Mouse (Mus musculus): ENCODE measurements around the gene Nppa.
"Not testable (repeated sequence)": the region's sequence is repeated elsewhere in the genome, so short reads cannot be mapped to it uniquely, and the experiment has no call there.

Gene Nppa

DNA sequence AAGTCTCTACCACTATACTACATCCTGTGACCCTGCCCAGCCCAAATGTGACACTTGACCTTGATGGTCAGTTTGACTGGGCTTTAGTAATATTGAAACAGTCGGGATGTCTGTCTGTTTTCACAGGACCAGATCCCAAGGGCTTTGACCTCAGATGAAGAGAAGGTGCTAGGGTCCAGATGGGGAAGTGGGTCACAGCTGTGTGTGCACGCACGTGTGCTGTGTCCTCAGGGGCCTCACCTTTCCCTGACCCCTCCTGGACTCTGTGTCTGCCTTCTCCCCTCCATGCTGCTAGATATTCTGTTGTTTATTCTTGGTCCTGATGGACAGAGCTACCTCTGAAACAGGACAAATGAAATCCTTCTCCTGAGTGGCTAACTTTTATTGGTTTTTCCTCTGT lies 10.8 kb downstream of the Nppa start:
- no peak for DNase-seq (ENCODE audit: low spot score)

DNA sequence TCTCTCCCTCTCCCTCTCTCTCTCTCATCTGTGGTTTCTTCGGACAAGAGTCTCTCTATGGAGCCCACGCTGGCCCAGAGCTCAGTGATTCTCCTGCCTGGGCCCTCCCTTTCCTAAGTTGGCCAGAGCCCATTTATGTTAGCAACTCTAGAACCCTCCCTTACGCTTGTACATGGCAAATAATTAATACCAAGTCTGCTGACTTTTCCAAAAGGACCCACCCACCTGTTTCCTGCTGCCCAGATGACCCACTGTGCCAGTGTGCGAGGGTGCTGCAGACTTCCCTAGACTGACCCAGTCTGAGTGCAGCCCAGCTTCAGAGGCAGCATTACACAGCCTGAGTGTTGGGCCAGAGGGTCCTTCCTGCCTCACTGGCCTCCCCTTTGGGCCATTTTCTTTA lies 11.7 kb downstream of the Nppa start:
- no peak for DNase-seq (ENCODE audit: low spot score)

DNA sequence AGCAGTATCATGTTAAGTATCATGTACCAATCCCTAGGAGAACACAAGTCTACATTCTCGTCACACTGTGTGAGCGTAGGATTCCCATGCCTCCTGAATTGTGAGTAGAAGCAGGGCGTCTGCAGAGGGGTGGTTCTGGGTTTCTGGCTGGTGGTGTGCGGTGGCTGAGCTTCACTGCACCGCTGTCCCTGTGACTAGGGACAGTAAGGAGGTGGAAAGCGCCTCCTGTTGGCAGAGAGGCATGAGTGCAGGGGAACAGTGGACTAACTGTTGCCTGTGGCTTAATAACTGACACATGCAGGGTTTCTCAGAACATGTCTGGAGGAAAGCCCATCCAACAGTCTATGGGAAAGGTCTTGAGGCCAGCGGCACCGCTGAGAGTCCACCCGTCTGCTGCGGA lies 14.9 kb downstream of the Nppa start:
- DNase-seq (ENCODE audit: low spot score): no peak

DNA sequence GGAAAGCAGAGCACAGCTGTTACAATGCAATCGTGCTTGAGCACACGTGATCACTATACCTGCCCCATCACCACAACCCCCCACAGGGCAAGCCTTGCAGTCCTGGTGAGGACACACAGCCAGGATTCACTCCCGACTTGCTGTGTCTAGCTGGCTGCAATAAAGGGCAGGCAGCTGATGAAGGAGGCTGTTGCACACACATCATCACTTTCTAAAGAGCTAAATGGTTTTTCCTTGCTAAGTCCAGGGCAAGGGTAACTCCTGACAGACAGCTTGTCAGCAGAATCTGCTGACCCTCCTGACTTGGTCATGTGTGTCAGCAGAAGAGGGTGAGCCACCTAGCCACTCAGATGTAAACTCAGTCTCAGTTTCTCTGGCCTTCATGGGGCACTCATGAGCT lies 16.5 kb downstream of the Nppa start:
- no peak for DNase-seq (ENCODE audit: low spot score)

DNA sequence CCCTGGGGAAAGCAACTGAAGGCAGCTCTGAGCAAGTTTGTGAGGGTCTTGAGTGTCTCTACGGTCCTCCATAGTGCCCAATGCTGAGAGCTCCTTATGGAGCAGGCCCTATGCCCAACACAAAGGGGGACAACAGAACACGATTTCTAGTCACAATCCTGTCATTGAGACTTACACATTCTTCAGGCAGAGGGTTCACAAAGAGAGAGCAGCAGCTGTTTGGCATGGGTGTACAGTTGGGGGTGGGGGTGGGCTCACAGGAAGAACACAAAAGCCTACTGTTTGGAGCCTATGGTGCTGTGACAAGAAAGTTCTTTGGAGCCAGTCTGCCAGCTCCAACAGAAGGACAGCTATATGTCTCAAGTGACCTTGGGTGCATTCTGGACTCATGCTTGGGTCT lies 17.9 kb downstream of the Nppa start:
- no peak for DNase-seq (ENCODE audit: low spot score)

DNA sequence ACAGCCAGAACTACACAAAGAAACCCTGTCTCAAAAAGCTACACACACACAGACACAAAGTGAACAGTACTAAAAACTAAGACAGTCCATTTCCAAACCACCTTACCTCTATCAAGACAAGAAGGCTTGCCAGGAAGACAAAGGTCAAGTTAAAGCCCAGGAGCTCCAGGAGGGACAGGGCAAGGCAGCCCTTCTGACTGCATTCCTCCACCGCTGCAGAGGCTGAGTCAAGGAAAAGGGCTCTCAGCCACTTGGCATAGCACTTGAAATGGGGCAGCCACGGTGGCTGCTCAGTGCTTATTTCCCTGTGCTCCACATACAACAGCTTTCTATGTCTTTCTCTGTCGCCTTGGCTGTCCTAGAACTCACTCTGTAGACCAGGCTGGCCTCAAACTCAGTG lies 23.5 kb downstream of the Nppa start:
- DNase-seq (ENCODE audit: low spot score): no peak

DNA sequence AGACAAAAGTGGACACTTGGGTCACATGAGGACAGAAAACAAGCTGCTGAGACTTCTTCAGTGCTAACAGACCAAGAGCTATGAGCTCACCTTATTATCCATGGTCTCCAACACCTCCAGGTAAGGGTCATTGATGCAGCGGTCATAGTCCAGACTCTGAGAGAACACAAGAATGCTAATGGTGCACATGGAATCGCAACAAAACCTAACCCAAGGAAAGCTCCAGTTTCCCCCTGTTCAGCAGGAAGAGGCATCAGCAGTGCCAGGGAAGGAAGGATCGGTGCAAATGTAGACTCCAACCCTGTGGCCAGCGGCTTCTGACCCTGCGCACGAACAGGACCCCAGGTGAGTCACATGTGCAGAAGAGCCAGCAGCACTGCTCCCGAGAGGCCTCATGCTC lies 28.8 kb downstream of the Nppa start:
- no peak for DNase-seq (ENCODE audit: low spot score)

DNA sequence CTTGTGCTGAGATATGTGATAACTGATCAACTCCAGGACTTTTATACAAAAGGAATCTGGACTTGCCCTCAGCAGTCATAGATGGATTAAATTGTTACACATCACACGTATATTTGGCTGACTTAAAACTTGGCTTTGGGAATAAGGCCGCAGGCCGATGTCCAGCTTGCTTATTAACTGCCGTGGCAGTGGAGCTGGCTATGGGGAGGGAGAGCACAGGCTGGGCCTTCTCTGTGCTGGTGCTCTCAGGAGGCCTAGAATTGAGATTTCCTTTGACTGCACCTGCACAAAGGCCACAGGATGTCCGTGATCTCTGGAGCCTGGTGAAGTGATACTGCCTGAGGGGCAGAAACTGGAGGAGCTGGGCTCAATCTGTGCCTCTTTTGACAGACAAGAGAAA lies 30.0 kb downstream of the Nppa start:
- DNase-seq (ENCODE audit: low spot score): no peak

DNA sequence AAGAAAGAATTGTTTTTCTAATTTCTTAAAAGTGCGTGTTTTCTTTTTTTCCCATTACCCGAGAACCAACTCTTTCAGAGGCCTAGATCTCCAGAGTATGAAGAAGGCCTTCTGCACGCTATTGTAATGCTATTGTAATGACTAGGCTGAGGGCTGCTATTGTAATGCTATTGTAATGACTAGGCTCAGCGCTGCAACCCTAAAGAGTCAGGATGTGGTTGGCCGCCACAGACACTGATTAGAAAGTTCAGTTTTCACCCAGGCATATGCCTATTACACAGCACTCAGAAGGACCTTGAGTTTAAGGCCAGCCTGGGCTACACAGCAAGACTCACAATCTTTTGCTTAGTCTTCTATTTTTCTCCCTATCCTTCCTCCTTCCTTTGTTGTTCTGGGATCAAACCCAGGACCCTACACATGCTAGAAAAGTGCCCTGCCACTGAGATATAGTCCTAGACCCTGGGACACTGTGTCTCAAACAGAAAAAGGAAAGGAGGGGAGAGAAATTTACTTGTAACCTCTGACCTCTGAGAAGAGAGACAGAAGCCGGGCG lies 33.4 kb downstream of the Nppa start:
- no peak for DNase-seq (ENCODE audit: low spot score)

DNA sequence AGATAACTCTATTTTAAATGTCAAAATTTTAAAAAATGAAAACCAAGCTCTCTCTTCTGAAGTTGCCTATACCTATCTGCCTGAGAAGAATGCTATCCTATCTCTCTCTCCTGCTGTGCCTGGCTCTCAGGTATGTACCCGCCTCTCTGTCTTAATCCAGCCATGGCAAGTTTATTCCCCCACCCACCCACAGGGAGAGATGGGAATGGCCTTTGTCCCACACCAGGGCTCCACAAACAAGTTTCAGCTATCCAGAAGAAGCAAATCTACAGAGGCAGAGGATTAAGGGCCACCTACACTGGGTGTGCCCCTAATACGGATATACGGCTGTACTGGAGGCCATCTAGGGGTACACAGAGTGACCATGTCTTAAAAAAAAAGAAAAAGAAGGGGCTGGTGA lies 34.9 kb downstream of the Nppa start:
- no peak for DNase-seq (ENCODE audit: low spot score)

DNA sequence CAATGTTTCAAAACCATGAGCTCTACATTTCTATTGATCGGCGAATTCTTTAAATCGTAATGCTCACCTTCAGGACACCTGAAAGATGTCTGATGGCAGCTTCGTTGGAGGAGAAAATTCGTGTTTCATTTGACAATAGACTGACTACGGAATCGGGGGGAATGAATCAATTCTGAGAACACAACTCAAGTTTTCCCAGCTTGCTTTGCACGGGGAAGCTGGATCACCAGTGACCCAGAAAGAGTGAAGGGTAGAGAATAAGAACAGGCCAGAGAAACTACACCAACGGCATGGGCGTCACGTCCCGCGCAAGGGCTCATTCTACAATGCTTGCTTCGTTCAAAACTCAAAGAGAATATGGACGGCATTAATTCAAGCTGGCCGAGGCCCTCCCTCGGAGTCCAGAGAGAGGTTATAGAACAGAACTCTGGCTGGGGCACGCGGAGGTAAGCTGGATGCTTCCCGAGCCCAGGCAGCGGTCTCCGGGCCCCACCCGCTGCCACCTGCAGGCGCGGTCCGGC lies 37.6 kb downstream of the Nppa start:
- DNase-seq (ENCODE audit: low spot score): no peak

DNA sequence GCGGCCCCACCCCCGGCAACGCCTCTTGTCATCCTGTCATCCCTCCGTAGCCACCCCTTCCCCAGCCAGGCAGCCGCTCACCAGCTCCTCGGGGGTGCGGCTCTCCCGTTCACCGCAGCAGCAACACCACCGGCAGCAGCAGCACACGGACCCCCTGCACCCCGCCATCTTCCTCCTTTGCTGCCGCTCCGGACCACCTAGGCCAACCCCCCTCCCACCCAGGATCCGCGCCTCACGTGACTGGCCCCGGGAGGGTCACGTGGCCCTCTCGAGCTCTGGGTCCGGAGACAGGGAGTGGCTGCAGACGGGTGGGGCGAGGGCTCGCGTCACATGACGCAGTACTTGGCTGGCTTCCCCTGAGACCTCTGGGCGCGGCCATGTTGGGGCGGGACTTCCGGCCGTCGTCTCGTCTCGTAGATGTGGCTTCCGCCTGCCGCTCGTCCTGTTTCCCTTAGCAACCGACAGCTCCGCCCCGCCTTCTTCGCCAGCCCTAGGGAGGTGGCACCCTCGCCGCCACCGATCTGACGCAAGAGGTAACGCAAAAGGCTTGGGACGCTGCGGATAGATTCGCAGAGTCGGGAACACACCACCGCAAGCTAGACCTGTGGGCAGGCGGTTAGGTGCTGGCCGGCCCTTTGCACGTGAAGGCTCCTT lies 38.2 kb downstream of the Nppa start, which contains the start of the genes Clcn6 and Mthfr:
Gene Clcn6, minus strand, starts transcription at position 222 of the 654 bp plus-strand sequence.
Gene Mthfr, plus strand, starts transcription at position 478 of the 654 bp plus-strand sequence.
- peak; percentile 100 for DNase-seq (ENCODE audit: low spot score)

DNA sequence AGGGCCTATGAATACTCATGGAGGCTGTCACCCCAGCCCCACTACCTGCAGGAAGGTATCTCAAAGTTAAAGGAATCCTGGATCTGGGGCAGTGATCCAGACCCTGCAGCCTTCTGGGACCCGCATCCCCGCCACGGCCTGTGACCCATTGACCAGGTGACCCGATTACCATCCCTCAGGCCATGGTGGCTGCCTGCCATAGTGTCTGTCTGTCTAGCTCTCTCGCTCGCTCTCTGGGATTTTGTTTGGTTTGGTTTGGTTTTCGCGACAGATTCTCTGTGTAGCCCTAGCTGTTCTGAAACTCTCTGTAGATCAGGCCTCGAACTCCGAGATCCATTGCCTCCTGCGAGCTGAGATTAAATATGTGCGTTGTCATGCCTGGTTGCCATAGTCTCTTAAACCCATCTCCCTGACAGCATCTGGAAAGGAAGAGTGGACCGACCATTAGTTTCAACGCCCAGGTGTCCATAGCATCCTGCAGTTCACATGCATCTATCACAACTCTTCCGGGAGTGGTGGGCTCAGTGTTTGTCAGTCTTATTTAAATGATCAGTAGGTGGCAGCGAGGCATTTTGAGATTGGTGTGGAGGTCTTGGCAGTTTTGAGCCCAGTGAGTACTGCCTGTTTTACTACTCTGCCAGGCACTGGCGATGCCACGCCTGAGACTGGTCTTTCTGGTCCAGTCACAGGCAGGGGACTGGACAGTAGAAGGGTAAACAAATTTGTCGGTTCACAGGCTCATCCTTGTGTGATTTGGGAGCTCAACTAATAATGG lies 38.9 kb downstream of the Nppa start:
- DNase-seq (ENCODE audit: low spot score): peak; percentile 56

DNA sequence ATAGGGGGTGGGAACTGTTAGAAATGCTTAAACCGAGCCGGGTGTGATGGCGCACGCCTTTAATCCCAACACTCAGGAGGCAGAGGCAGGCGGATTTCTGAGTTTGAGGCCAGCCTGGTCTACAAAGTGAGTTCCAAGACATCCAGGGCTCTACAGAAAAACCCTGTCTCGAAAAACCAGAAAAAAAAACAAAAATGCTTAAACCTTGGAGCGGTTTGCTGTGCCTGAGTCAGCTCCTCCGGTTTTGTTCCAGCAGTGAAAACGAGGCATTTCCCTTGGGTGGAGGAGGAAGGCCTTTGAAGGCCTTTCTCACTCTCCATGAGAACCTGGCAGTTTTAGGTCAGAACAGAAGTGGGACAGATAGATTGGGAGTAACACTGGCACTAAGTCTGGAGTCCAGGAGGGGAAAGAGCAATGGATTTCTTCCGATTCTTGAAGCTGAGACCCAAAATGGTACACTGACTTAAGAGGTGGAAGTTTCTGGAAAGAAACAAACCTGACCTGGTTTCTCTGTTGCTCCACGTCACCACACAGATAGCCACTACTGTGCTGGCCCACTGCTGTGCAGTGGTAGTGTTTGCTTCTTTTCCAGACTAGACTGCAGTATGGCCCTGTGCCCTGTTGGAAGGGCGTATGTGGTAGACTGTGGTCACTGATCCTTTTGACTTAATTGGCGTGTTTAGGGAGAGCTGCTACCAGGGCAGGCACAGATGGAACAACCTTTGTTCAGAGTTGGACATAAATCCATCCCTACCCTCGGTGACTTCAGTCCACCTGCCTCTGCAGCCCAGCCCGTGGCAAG lies 39.7 kb downstream of the Nppa start:
- peak; percentile 15 for DNase-seq (ENCODE audit: low spot score)

DNA sequence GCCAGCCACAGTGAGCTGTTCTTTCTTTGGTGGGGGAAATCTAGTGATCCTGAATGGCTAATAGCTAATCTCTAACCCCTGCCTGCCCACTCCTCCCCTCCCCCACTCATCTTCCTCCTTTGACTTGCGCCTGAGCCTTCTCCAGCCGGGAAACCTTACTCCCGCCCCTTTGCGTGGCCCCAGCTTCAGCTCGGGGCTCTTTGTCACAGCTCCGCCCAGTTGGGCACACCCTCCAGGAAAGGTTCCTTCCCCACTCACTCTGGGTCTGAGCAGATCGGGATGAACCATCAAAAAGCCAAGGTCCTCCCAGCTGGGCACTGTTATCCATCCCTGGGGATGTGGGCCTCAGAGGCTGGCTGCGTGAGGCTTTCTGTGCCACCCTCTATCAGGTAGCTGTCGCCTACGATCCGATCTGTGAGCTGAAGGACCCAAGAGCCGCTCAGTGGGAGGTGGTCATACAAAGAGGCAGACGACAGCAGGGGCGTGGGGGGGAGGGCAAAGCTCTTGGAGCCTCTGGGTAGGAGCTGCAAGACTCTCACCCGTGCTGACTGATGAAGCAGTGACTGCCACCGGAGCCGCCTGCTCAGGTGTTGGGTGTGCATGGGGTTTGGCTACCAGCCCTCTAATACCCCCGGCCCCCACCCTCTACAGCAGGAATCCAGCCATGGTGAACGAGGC lies 40.5 kb downstream of the Nppa start:
- DNase-seq (ENCODE audit: low spot score): peak; percentile 80

DNA sequence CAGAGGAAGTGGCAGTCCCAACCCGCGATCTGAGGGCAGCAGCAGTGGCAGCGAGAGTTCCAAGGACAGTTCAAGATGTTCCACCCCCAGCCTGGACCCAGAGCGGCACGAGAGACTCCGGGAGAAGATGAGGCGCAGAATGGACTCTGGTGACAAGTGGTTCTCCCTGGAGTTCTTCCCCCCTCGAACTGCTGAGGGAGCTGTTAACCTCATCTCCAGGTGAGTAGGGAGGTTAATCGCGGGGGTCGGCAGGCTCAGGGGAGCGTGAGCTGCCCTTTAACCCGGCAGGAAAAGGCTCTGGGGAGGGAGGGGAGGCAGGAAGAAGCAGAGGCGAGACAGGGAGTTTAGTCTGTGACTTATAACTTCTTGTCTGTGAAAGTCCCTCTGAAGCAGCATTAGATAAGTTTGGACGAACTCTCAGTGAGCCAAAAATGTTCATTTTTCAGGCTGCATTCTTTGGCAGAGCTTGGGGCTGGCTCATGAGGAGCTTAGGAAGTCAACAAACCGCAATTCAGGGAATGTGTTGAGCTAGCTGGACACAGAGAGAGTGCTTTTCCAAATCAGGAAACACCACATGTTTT lies 41.2 kb downstream of the Nppa start:
- DNase-seq (ENCODE audit: low spot score): peak; percentile 37

DNA sequence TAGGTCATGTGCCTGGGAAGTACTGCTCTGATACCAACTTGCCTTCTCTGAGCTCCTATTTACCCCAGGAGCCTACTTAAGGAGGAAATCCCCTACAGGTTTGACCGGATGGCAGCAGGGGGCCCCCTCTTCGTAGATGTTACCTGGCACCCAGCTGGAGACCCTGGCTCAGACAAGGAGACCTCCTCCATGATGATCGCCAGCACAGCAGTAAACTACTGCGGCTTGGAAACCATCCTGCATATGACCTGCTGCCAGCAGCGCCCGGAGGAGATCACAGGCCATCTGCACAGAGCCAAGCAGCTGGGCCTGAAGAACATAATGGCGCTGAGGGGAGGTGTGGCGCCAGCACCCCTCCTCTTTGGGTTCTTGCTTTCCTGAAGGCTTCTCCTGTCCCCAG lies 42.8 kb downstream of the Nppa start:
- not testable (repeated sequence) for DNase-seq (ENCODE audit: low spot score)

DNA sequence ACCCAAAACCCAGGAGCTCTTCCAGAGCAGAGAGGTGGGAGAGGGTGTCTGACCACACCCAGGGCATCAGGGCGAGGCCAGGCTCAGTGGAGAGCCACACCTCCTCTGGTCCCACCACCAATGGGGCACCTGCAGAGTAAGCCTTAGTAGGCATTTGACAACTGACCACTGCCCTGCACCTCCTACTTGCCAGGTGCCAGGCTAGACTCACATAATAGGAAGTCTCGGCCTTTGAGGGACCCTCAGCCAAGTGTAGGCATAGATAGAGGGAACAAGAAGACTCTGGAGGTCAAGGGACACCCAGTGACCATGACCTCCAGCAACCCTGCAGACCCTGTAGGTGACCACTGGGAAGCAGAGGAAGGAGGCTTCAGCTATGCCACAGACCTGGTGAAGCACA lies 43.6 kb downstream of the Nppa start:
- no peak for DNase-seq (ENCODE audit: low spot score)

DNA sequence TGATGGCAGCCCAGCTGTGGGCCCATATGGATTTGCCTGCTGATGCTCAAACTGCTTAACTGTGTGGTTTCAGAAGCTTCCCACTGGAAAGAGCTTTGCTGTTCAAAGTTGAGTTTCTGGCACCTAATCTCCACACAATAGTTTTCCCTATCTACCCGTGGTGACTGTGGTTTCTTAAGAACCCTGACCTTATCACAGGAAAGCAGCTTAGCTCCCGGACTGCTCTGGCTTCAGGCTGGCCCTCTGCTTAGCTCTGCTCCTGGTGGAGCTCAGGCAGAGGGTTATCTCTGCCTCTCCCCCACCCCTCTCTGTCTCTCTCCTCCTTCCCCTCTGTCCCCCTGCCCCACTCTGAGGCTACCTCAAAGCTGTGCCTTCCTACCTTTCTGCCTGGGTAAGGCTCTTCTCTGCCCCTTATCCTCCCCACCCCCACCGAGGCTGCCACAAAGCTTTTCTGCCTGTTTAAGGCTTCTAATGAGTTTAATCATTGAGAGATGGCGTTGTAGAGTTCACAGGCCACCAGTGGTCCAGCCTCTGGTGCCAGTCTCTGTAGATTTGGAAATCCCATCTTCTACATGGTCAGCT lies 46.0 kb downstream of the Nppa start:
- DNase-seq (ENCODE audit: low spot score): no peak

DNA sequence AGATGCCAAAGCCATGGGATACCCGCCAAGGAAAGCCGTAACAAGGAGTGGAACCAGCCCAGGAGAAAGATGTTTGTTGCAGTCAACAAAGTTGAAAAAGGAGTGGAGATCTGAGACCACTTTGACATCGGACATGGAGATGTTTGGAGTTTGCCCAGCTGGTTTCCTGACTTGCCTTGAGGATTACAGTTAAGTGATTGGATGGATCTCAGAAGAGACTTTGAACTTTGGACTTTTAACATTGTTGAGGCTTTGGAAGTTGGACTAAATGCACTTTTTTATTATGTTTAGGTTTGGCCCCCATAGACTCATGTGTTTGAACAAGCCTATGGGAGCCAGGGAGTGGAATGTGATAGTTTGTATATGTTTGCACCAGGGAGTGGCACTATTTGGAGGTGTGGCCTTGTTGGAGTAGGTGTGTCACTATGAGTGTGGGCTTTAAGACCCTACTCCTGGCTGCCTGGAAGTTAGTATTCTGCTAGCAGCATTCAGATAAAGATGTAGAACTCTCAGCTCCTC lies 49.9 kb downstream of the Nppa start:
- DNase-seq (ENCODE audit: low spot score): not testable (repeated sequence)

All from urinary bladder, postnatal 14 days (tissue).